Mouse (Mus musculus): ENCODE data around the gene Acot7.

DNA sequence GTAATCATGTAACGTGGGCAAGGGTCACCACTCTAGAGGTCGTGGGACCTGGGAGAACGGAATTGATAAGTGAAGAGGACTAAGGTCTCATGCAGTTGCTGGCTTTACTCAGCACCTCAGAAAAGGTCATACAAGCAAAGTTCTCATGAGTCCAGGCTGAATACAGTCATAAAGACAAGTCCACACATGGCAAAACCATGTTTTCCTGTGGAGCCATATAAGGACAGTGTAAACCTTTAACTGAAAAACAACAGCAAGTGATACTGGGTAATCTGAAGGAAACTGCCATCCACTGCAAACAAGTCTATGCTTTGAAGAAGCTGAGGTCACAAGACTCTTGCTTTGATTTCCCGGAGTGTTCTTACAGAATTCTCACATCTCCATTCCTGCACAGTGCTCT, 11.8 kb downstream of the Acot7 start:
- no peak for TF ChIP-seq CTCF (IDR thresholded peaks at IDR 0.05; ENCODE audit: low read depth, low read length)
- no peak for TF ChIP-seq POLR2A (IDR thresholded peaks at IDR 0.05; ENCODE audit: extremely low read depth, insufficient read depth, low read length)
